Mouse (Mus musculus) liver, embryonic 14 days (tissue): Measurements from ENCODE around the gene Gmip. TPM values are rescaled to one million over a fixed set of nuclear protein-coding genes. Genes with fewer than 3 reads are reported as not detected.

ENCODE experiments used
- polyA plus RNA-seq: library from polyadenylated mRNA; depleted of rRNA; stranded (reverse); fragments of >200 nt; gene quantifications from 2 replicates; pipeline ENCODE4 v1.2.3, GENCODE M21; 2012; rRNA removed

Gene Gmip
- 5.0 and 6.7 TPM in 2 replicates for polyA plus RNA-seq

GRCm38 (mm10) chr8:69808094-69808863, at the start of gene Gmip:
TSS of gene Gmip (plus strand) at chr8:69808679.

GRCm38 (mm10) chr8:69774503-69775148, 33.9 kb upstream of the Gmip start, which contains the start of gene Gm20422:
TSS of gene Gm20422 (minus strand) at chr8:69774886.

GRCm38 (mm10) chr8:69790773-69791367, 17.6 kb upstream of the Gmip start, which contains the start of the genes Atp13a1 and Zfp866:
TSS of gene Atp13a1 (plus strand) at chr8:69791163.
TSS of gene Zfp866 (minus strand) at chr8:69791178.

GRCm38 (mm10) chr8:69822386-69823191, 14.1 kb downstream of the Gmip start, which contains the start of gene Lpar2:
TSS of gene Lpar2 (plus strand) at chr8:69822429.

GRCm38 (mm10) chr8:69832298-69832853, 23.9 kb downstream of the Gmip start, which contains the start of gene Pbx4:
TSS of gene Pbx4 (plus strand) at chr8:69832491.

Other genes with a start within 250 kb of the Gmip start
- 4.2 and 5.0 TPM in 2 replicates for gene Zfp868, start 183.1 kb upstream of the Gmip start, polyA plus RNA-seq
- 0.27 and 0.35 TPM in 2 replicates for gene Zfp964, start 154.2 kb upstream of the Gmip start, polyA plus RNA-seq
- 5.8 and 6.5 TPM in 2 replicates for gene Zfp869, start 98.0 kb upstream of the Gmip start, polyA plus RNA-seq
- gene Zfp963, start 58.7 kb upstream of the Gmip start, polyA plus RNA-seq: 1.7 and 1.8 TPM in 2 replicates
- gene Gm20422, start 33.8 kb upstream of the Gmip start, polyA plus RNA-seq: 0.44 and 0.58 TPM in 2 replicates
- 17.0 and 18.9 TPM in 2 replicates for gene Atp13a1, start 17.5 kb upstream of the Gmip start, polyA plus RNA-seq
- 6.2 and 7.1 TPM in 2 replicates for gene Zfp866, start 17.5 kb upstream of the Gmip start, polyA plus RNA-seq
- 0.29 and 0.47 TPM in 2 replicates for gene Lpar2, start 13.8 kb downstream of the Gmip start, polyA plus RNA-seq
- gene Pbx4, start 23.8 kb downstream of the Gmip start, polyA plus RNA-seq: 2.3 and 2.6 TPM in 2 replicates
- 0.02 and 0.03 TPM in 2 replicates for gene Cilp2, start 79.0 kb downstream of the Gmip start, polyA plus RNA-seq
- 0.25 and 0.47 TPM in 2 replicates for gene Tssk6, start 93.5 kb downstream of the Gmip start, polyA plus RNA-seq
- gene Ndufa13, start 93.9 kb downstream of the Gmip start, polyA plus RNA-seq: 46.0 and 50.1 TPM in 2 replicates
- gene Yjefn3, start 94.0 kb downstream of the Gmip start, polyA plus RNA-seq: 0.27 and 0.41 TPM in 2 replicates
- gene Gatad2a, start 187.7 kb downstream of the Gmip start, polyA plus RNA-seq: 17.5 and 20.3 TPM in 2 replicates
- 17.2 and 19.6 TPM in 2 replicates for gene Mau2, start 234.1 kb downstream of the Gmip start, polyA plus RNA-seq
- 6.5 and 7.2 TPM in 2 replicates for gene Sugp1, start 234.1 kb downstream of the Gmip start, polyA plus RNA-seq